Mouse (Mus musculus): ENCODE results near the gene Mrpl48.

DNA sequence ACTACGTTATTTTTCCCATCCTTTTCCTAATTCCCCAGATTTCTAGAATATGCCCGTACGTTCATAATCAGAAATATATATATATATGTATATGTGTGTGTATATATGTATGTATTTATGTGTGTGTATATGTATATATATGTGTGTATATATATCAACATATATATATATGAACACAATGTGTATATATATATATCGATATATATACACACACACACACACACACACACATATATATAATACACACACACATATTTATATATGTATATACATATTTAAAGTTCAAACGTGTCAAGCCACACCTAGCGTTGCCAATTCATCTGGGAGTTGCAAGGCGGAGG, 17.6 kb downstream of the Mrpl48 start:
- TF ChIP-seq CTCF (IDR thresholded peaks at IDR 0.05; ENCODE audit: borderline replicate concordance, insufficient read depth, low read depth, low read length): no peak
- no peak for TF ChIP-seq POLR2A (IDR thresholded peaks at IDR 0.05; ENCODE audit: borderline replicate concordance, insufficient read depth, low read length)

Data from cerebellum, adult 2 months (tissue).